Mouse (Mus musculus) adrenal gland, adult 8-10 months (tissue): ENCODE data around the gene Btg4. TPM values are rescaled to one million over a fixed set of nuclear protein-coding genes. Genes with fewer than 3 reads are reported as not detected.

Experiments used
- DNase-seq: peaks from one replicate; pipeline ENCODE4 v3.0.0; 2022
- microRNA-seq, 2 experiments: library from miRNA; unstranded; fragments of <30 nt; microRNA quantifications; one replicate each; pipeline ENCODE4 v1.2.0; 2022
- total RNA-seq, 4 experiments: library from RNA; stranded (reverse); gene quantifications; 2 replicates each; pipeline ENCODE4 v1.2.4; 2022

Btg4 gene
- total RNA-seq, 4 experiments from 2014 or later = not detected

GRCm38 (mm10) chr9:51167954-51168353 lies 107.3 kb downstream of the Btg4 start:
- DNase-seq = no peak

DNA sequence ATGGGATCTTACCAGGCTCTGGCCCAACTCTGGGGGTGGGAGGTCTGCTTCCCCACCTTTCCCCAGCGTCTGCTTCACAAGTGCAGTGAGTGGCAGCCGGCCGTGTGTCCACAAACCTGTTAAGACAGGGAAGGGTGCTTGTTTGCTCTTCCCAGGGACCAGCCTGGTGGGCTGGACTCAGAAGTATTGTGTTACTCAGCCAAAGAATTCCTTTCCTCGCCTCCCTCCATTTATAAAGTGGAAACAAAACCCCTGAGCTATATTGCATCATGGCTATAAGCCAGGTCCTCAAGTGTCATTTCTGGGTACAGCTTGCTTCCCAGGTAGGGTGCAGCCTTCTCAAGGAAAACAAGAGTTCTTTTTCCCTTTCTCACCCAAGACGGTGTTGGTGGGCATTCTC lies 108.0 kb downstream of the Btg4 start:
- DNase-seq = no peak

GRCm38 (mm10) chr9:51169133-51169532 lies 108.4 kb downstream of the Btg4 start:
- no peak for DNase-seq

Small RNA genes lying within 50 kb of the gene (microRNA-seq; reads per million reads assigned to microRNA genes)
- gene Mir34b (45.9 to 76.2 reads per million in 2 experiments), gene Mir34c (1,058 to 1,930 reads per million in 2 experiments)

Other genes starting within 250 kb of the Btg4 start
- gene Ppp2r1b, start 215.6 kb upstream of the Btg4 start, total RNA-seq = 10 to 100 TPM; 32.9 to 46.7 (median 43.7) TPM
- 10 to 100 TPM; 58.6 to 85.4 (median 73.7) TPM for gene Sik2, start 51.8 kb upstream of the Btg4 start, total RNA-seq
- gene Layn, start 16.2 kb downstream of the Btg4 start, total RNA-seq = 10 to 100 TPM in 1 of 4 experiments, 1 to 10 TPM in 3; 6.1 to 10.9 (median 9.7) TPM
- under 1 TPM in 2 of 4 experiments, not detected in 2; 0.49 to 0.70 TPM for gene 4833427G06Rik, start 41.2 kb downstream of the Btg4 start, total RNA-seq
- gene Gm32742, start 104.6 kb downstream of the Btg4 start, total RNA-seq = not detected
- gene Pou2af1, start 152.8 kb downstream of the Btg4 start, total RNA-seq = under 1 TPM; 0.35 to 0.71 (median 0.52) TPM
- 1 to 10 TPM; 2.9 to 3.9 (median 3.5) TPM for gene Colca2, start 217.7 kb downstream of the Btg4 start, total RNA-seq